Mouse (Mus musculus) forebrain, embryonic 15.5 days (tissue): Measurements from ENCODE around the gene Lst1. TPM values are rescaled to one million over a fixed set of nuclear protein-coding genes. Genes with fewer than 3 reads are reported as not detected.
A peak's percentile ranks its signal among the peaks of the same experiment; 100 is the strongest.

Experiments
- ATAC-seq: fragments of 200-750 bp; cut with Nextera tagmentation; replicated peaks from 2 replicates; pipeline ENCODE4 v1.8.0; 2017; ENCODE audit warnings: mild to moderate bottlenecking, moderate TSS enrichment, moderate library complexity
- H3K27ac ChIP-seq: fragments of 300-500 bp; sonication (generic); replicated peaks from 2 replicates; pipeline ENCODE4 v1.5.1; 2015; ENCODE audit warnings: mild to moderate bottlenecking, inconsistent platforms
- H3K27me3 ChIP-seq: fragments of 300-500 bp; sonication (generic); 2 replicates; pipeline ENCODE4 v1.6.1; 2015; ENCODE audit warnings: inconsistent platforms
- H3K36me3 ChIP-seq: fragments of 300-500 bp; sonication (generic); 2 replicates; pipeline ENCODE4 v1.6.1; 2015; ENCODE audit warnings: mild to moderate bottlenecking, inconsistent platforms
- H3K4me1 ChIP-seq: fragments of 300-500 bp; sonication (generic); 2 replicates; pipeline ENCODE4 v1.6.1; 2015; ENCODE audit warnings: inconsistent platforms
- H3K4me2 ChIP-seq: fragments of 300-500 bp; sonication (generic); replicated peaks from 2 replicates; pipeline ENCODE4 v1.6.1; 2015; ENCODE audit warnings: mild to moderate bottlenecking, inconsistent platforms
- H3K4me3 ChIP-seq: fragments of 300-500 bp; sonication (generic); 2 replicates; pipeline ENCODE4 v1.5.1; 2015; ENCODE audit warnings: mild to moderate bottlenecking, inconsistent platforms
- H3K9ac ChIP-seq: fragments of 300-500 bp; sonication (generic); replicated peaks from 2 replicates; pipeline ENCODE4 v1.6.1; 2015; ENCODE audit warnings: mild to moderate bottlenecking, inconsistent platforms
- H3K9me3 ChIP-seq: fragments of 300-500 bp; sonication (generic); 2 replicates; pipeline ENCODE4 v1.6.1; 2016; ENCODE audit warnings: inconsistent platforms
- WGBS: fragments of 180-500 bp; shearing (Covaris S2); methylation state at CpG from one replicate; pipeline ENCODE4 v1.1.7; 2015; ENCODE audit warnings: mixed read lengths; 5-methylcytosine and 5-hydroxymethylcytosine counted together
- polyA plus RNA-seq: library from polyadenylated mRNA; unstranded; fragments of >200 nt; fragmentation: Nextera tagmentation; extraction: Ambion mirVana; gene quantifications from 2 replicates; pipeline ENCODE4 v1.2.1, GENCODE M21; 2015

The Lst1 gene
- polyA plus RNA-seq, 1 experiment from 2014 or later = 6.8 TPM

DNA sequence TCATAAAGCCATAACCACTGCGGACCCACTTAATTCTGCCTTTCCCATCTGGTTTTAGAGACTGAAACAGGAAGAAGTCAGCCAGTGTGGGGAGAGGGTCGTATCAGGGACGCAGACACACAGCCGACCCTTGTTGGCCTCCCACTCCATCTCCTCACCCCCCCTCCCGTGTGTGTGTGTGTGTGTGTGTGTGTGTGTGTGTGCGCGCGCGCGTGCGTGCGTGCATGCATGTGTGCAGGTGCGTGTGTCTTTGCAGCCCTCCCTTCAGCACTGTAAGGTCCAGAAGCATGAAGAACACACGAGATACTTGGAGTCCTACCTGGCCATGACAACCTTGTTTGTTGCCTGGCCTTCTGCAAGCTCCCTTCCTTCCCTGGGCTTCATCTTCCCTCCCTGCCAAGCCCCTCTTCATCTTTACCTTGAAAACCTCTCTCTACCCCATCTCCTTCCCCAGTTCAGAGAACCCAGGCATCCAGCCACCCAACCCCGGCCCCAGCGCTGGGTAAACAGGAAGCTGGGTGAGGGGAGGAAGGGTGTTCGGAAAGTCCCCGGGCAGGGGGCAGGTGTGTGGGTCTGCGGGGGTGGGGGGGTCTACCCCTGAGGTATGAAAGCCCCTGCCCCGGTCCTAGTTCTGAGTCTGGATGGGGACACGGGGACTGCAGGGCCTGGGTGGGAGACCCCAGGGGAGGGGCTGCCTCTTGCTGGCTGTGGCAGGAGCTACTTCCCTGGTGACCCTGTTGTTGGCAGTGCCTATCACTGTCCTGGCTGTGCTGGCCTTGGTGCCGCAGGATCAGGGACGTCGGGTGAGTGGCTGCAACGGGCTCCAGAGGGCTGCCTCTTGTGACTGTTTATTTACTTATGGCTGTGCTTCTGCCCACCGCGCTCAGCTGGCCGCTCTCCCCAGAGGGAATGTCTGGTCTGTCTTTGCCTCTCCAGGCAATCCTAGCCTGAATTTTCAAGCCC lies 5.9 kb upstream of the Lst1 start, which contains the start of gene Ltb:
Gene Ltb, plus strand, starts transcription at position 559 of the 963 bp plus-strand sequence.
- WGBS = 82% methylated on average over 28 of the region's 28 CpGs

DNA sequence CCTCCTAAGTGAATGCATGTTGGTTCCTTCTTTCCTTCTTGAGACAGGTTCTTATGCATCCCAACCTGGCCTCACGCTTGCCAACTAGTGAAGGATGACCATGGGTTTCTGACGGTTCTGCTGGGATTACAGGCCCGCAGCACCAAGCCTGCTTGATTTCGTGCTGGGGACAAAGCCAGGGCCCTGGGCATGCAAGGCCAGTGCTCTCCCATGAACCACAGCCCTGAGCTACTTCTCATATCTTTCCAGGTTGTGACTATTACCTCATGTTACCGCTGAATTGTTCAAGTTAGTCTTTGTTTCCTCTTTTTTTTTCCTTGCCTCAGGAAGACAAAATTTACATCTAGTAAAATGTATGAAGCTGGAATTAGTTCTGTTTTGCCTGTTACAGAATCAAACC lies 4.7 kb upstream of the Lst1 start:
- Histone ChIP-seq H3K4me2 (no peak overlapping the region), H3K9ac (no peak overlapping the region), H3K9me3 (no peaks in the 10 kb centered on the region), H3K36me3 (no peaks in the 10 kb centered on the region), H3K4me3 (no peak overlapping the region), H3K27me3 (peaks cover 25% of the 10 kb centered on the region), H3K27ac (no peak overlapping the region), H3K4me1 (peaks cover 11% of the 10 kb centered on the region)
- 86% methylated on average over 5 of the region's 5 CpGs for WGBS
- ATAC-seq = no peak

More for the DNA sequence above, 5.9 kb upstream of the Lst1 start, which contains the start of gene Ltb:
- Histone ChIP-seq H3K4me3 (peak within 1 kb of the TSS; percentile 39; the same call in 1 of the 2 replicates), H3K27ac (no peak within 1 kb of the TSS), H3K36me3 (no peaks in the 10 kb centered on the region), H3K4me1 (peaks cover 11% of the 10 kb centered on the region), H3K4me2 (0 out of 2 replicates have a peak within 1 kb of the TSS, but pooled peaks have one; percentile 66), H3K9me3 (no peaks in the 10 kb centered on the region), H3K9ac (0 out of 2 replicates have a peak within 1 kb of the TSS, but pooled peaks have one; percentile 32), H3K27me3 (peaks cover 25% of the 10 kb centered on the region)
- no peak for ATAC-seq

DNA sequence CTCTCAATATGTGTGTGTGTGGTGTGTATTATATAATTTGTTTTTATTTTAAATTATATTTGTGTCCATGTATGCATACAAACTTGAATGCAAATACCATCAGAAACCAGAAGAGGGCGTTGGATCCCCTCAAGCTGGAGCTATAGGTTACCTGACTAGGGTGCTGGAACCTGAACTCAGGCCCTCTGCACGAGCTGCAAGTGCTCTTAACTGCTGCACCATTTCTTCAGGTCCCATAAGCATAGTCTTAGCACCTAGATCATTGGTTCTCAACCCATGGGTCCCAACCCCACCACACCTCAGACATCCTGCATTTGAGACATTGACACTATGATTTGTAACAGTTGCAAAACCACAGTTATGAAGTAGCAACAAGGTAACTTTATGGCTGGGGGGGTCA lies 3.5 kb upstream of the Lst1 start:
- WGBS = 58% methylated on average over 2 of the region's 2 CpGs
- H3K36me3 ChIP-seq = no peaks in the 10 kb centered on the region
- no peak for ATAC-seq

DNA sequence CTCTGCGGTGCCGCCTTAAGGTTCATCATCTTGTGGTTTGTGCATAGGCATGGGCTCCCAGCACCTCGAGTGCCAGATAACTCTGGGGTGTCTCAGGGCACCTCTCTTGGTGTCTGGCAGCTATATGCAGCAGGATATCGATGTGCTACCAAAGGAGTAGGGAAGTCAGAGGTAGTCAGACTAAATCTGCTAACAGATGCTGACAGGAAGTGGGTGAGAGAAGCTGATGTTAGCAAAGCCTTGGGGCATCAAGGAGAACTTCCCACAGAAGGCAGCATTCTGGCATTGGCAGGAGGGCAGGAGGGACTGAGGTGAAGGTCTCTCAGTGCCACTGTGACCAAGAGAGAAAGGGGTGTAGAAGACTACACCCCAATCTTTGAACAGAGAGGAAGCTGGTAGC lies 1.9 kb upstream of the Lst1 start:
- no peaks in the 10 kb centered on the region for H3K9me3 ChIP-seq
- 76% methylated on average over 4 of the region's 4 CpGs for WGBS
- no peak for ATAC-seq

More for the DNA sequence above, 3.5 kb upstream of the Lst1 start:
- H3K9ac ChIP-seq = no peak overlapping the region
- no peak overlapping the region for H3K27ac ChIP-seq
- H3K4me1 ChIP-seq = peaks cover 12% of the 10 kb centered on the region
- H3K9me3 ChIP-seq = no peaks in the 10 kb centered on the region
- H3K4me3 ChIP-seq = no peak overlapping the region
- no peak overlapping the region for H3K4me2 ChIP-seq
- H3K27me3 ChIP-seq = peaks cover 20% of the 10 kb centered on the region

DNA sequence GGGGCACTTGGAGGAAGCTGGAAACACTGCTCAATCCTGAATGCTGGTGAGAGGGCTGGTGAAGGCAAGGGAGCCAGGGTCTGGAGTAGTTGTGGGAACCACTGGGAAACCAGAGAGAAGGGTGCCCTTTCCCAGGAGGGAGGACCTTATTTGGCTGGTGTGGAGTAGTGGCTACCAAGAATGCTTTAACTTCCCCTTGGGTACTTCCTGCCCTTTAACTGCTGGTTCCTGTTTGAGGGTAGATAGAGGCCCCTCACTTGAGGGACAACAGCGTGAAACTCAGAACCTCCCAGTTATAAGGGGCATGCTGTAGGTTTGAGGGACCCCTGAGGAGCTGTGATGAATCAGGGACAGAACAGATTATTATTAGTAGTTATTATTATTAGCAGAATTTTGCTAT lies 947 bp upstream of the Lst1 start:
- Histone ChIP-seq H3K27me3 (no peaks in the 10 kb centered on the region), H3K27ac (no peak overlapping the region), H3K4me1 (peaks cover 14% of the 10 kb centered on the region), H3K36me3 (no peaks in the 10 kb centered on the region), H3K9me3 (no peaks in the 10 kb centered on the region), H3K4me3 (no peak overlapping the region), H3K9ac (no peak overlapping the region), H3K4me2 (no peak overlapping the region)
- 86% methylated on average over 1 of the region's 1 CpGs for WGBS
- no peak for ATAC-seq

More for the DNA sequence above, 1.9 kb upstream of the Lst1 start:
- peaks cover 14% of the 10 kb centered on the region for H3K4me1 ChIP-seq
- no peak overlapping the region for H3K4me2 ChIP-seq
- no peak overlapping the region for H3K27ac ChIP-seq
- peaks cover 6% of the 10 kb centered on the region for H3K27me3 ChIP-seq
- no peak overlapping the region for H3K9ac ChIP-seq
- H3K4me3 ChIP-seq = no peak overlapping the region
- no peaks in the 10 kb centered on the region for H3K36me3 ChIP-seq

DNA sequence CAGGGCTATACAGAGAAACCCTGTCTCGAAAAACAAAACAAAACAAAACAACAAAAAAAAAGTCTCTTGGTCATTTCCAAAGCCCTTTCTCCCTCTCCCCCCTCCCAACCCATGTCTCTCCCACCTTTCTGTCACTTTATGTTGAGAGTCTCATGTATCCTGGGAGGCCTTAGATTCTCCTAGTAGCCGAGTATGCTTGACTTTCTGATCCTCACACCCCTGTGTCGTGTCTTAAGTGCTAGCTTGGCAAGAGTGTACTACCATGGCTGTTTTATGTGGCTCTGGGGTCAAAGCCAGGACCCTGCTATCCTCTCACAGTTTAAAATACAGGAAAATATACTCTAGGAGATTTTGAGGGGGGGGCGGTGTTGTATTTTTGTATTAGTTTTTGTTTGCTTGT lies 894 bp downstream of the Lst1 start:
- Histone ChIP-seq H3K4me2 (no peak overlapping the region), H3K27me3 (no peaks in the 10 kb centered on the region), H3K9ac (no peak overlapping the region), H3K27ac (no peak overlapping the region), H3K9me3 (no peaks in the 10 kb centered on the region), H3K4me1 (peaks cover 14% of the 10 kb centered on the region), H3K36me3 (no peaks in the 10 kb centered on the region), H3K4me3 (no peak overlapping the region)
- 61% methylated on average over 4 of the region's 4 CpGs for WGBS
- ATAC-seq = no peak

DNA sequence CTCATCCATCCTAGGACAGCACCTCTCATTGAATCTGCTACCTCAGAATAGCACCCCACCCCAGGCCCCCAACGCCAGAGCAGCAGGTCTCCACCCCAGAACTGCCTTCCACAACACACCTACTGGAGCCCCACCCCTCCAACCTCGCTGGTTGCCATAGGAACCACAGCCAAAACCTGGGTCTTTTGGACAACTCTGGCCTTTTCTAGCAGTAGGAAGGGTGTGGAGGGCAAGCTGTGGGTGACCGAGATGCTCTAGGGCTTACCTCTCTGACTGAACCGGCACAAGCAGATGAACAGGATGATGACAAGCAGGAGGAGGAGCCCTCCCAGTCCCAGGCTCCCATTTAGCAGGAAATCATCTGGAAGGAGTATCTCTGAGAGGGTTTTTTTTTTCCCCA lies 1.6 kb downstream of the Lst1 start:
- 1% methylated on average over 4 of the region's 4 CpGs for WGBS
- Histone ChIP-seq H3K27me3 (no peaks in the 10 kb centered on the region), H3K9me3 (no peaks in the 10 kb centered on the region), H3K9ac (peak overlapping the region; percentile 36; the same call in 1 of the 2 replicates), H3K36me3 (no peaks in the 10 kb centered on the region), H3K4me3 (peak overlapping the region; percentile 36), H3K4me1 (peaks cover 14% of the 10 kb centered on the region), H3K4me2 (peak overlapping the region; percentile 48), H3K27ac (peak overlapping the region; percentile 78)
- ATAC-seq = peak; percentile 48; the same call in 1 of the 2 replicates

DNA sequence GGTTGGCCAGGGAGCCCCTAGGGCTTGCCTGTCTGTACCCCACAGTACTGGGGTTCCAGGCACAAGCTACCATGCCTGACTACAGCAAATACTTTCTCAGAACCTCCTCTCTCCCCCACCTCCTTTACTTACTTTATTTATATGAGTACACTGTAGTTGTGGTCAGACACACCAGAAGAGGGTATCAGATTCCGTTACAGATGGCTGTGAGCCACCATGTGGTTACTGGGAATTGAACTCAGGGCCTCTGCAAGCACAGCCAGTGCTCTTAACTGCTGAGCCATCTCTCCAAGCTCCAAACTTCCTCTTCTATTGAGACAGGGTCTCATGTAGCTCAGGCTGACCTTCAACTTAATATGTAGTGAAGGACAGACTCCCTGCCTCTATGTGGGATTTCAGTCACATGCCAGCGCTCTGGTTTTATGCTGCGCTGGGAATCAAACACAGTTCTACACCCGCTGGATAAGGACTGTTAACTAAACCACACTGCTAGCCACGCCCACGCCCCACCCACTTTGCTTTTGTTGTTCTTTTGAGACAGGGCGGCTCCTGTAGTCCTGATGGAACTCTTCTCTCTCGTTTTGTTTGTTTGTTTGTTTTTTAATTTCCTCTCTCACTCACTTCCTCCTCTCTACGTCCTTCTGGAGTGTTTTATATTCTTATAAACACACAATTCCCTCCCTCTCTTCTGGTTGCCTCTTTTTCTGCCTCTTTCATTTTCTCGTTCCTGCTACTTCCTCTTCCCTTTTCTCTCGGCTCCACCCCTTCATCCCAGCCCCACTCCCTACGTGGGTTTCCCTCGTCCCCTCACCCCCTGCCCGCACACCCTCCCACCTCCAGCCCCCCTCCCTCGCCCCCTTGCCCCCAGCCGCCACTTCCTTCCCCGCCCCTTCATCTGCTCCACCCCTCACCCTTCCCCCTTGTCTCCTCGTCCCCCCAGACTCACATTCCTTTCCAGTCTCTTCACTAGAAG lies 2.3 kb downstream of the Lst1 start:
- peak overlapping the region; percentile 78 for H3K27ac ChIP-seq
- 3% methylated on average over 18 of the region's 18 CpGs for WGBS
- no peaks in the 10 kb centered on the region for H3K9me3 ChIP-seq
- no peaks in the 10 kb centered on the region for H3K27me3 ChIP-seq
- peak overlapping the region; percentile 36 for H3K4me3 ChIP-seq
- peak overlapping the region; percentile 36 for H3K9ac ChIP-seq
- no peaks in the 10 kb centered on the region for H3K36me3 ChIP-seq
- ATAC-seq = peak; percentile 71
- peak overlapping the region; percentile 48 for H3K4me2 ChIP-seq
- H3K4me1 ChIP-seq = peaks cover 14% of the 10 kb centered on the region

DNA sequence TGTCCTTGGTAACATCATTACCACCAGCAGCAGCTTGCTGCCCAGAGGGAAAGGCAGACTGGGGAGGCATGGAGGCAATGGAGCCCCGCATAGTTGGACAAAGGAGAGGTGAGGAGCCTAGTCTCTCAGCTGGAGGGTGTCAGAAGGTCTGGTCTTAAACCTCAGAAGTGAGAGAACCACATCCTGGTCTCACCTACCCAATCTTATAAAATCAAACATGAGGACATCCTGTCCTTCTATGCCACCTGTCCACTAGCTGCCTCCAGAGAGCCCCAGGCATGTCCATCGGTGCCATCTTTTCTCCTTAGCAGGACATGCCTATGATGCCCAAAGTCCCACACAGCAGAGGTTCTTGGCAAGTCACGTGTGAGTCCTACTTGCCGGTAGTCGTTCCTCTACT lies 8.1 kb downstream of the Lst1 start:
- H3K4me2 ChIP-seq = no peak overlapping the region
- H3K9ac ChIP-seq = no peak overlapping the region
- no peak for ATAC-seq
- no peaks in the 10 kb centered on the region for H3K9me3 ChIP-seq
- no peak overlapping the region for H3K27ac ChIP-seq
- H3K4me3 ChIP-seq = no peak overlapping the region
- H3K4me1 ChIP-seq = no peaks in the 10 kb centered on the region
- no peaks in the 10 kb centered on the region for H3K27me3 ChIP-seq
- no peaks in the 10 kb centered on the region for H3K36me3 ChIP-seq
- WGBS = 90% methylated on average over 5 of the region's 5 CpGs

DNA sequence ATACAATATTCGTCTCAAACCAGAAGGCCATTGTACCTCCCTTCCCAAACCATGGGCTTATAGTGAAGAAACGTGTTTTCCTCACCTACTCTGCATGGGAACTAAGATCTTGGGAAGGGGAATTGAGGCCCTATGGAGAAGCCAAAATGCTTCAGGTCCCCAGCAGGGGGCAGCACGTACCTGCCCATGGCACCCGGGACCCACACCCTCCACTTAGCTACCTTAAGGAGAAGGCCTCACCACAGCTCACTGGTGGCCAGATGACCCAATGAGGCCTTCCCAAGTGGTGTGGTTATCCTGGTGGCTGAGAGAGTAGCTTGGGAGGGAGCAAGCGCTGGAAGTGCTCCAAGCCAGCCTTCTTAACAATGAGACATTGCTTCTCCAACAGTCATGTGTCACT lies 9.7 kb downstream of the Lst1 start:
- no peaks in the 10 kb centered on the region for H3K4me1 ChIP-seq
- ATAC-seq = no peak
- H3K27ac ChIP-seq = no peak overlapping the region
- 10% methylated on average over 5 of the region's 5 CpGs for WGBS
- no peak overlapping the region for H3K4me3 ChIP-seq
- H3K9ac ChIP-seq = no peak overlapping the region
- no peaks in the 10 kb centered on the region for H3K9me3 ChIP-seq
- H3K27me3 ChIP-seq = no peaks in the 10 kb centered on the region
- H3K36me3 ChIP-seq = no peaks in the 10 kb centered on the region
- no peak overlapping the region for H3K4me2 ChIP-seq

DNA sequence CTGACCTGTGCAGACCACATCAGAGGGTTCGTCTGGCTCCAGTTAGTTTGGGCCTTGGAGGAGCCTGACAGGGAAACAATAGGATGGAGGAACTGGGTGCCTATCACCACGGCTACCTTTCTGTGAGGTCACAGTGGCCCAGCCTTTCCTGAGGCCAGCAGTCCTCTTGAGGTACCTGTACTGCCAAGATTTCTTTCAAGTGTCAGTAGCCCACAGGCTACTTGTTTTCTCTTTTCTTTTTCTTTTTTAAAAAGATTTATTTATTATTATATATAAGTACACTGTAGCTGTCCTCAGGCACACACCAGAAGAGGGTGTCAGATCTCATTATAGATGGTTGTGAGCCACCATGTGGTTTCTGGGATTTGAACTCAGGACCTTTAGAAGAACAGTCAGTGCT lies 12.3 kb downstream of the Lst1 start, which contains the start of gene Aif1:
Gene Aif1, minus strand, starts transcription at position 101 of the 400 bp plus-strand sequence.
- no peaks in the 10 kb centered on the region for H3K9me3 ChIP-seq
- H3K27ac ChIP-seq = no peak within 1 kb of the TSS
- no peaks in the 10 kb centered on the region for H3K27me3 ChIP-seq
- H3K4me2 ChIP-seq = no peak within 1 kb of the TSS
- no peaks in the 10 kb centered on the region for H3K36me3 ChIP-seq
- 38% methylated on average over 2 of the region's 2 CpGs for WGBS
- H3K9ac ChIP-seq = no peak within 1 kb of the TSS
- ATAC-seq = no peak
- H3K4me3 ChIP-seq = no peak within 1 kb of the TSS
- no peaks in the 10 kb centered on the region for H3K4me1 ChIP-seq
